Mouse (Mus musculus): ENCODE results near the gene Itpk1.
"Not testable (repeated sequence)": the region's sequence is repeated elsewhere in the genome, so short reads cannot be mapped to it uniquely, and the experiment has no call there.

The Itpk1 gene

GRCm38 (mm10) chr12:102663349-102664051 is 41.2 kb downstream of the Itpk1 start:
- no peak for DNase-seq (ENCODE audit: low read depth, low spot score)

GRCm38 (mm10) chr12:102661772-102662171 is 43.0 kb downstream of the Itpk1 start:
- no peak for DNase-seq (ENCODE audit: low read depth, low spot score)

GRCm38 (mm10) chr12:102660906-102661651 is 43.7 kb downstream of the Itpk1 start:
- DNase-seq (ENCODE audit: low read depth, low spot score): no peak

- no peak for DNase-seq (ENCODE audit: low read depth, low spot score)
These were observed 51.7 kb downstream of the Itpk1 start for GRCm38 (mm10) chr12:102653003-102653402.

GRCm38 (mm10) chr12:102652420-102652819 is 52.3 kb downstream of the Itpk1 start:
- DNase-seq (ENCODE audit: low read depth, low spot score): no peak

GRCm38 (mm10) chr12:102651871-102652270 is 52.9 kb downstream of the Itpk1 start:
- no peak for DNase-seq (ENCODE audit: low read depth, low spot score)

- no peak for DNase-seq (ENCODE audit: low read depth, low spot score)
These were observed 53.3 kb downstream of the Itpk1 start for GRCm38 (mm10) chr12:102651401-102651800.

- no peak for DNase-seq (ENCODE audit: low read depth, low spot score)
These were observed 54.1 kb downstream of the Itpk1 start for GRCm38 (mm10) chr12:102650649-102651048.

GRCm38 (mm10) chr12:102647839-102648564 is 56.7 kb downstream of the Itpk1 start:
- DNase-seq (ENCODE audit: low read depth, low spot score): no peak

GRCm38 (mm10) chr12:102646586-102647260 is 58.0 kb downstream of the Itpk1 start:
- no peak for DNase-seq (ENCODE audit: low read depth, low spot score)

GRCm38 (mm10) chr12:102645911-102646585 is 58.7 kb downstream of the Itpk1 start:
- DNase-seq (ENCODE audit: low read depth, low spot score): no peak

GRCm38 (mm10) chr12:102643316-102643715 is 61.4 kb downstream of the Itpk1 start:
- no peak for DNase-seq (ENCODE audit: low read depth, low spot score)

GRCm38 (mm10) chr12:102640436-102641163 is 64.1 kb downstream of the Itpk1 start:
- peak; percentile 66 for DNase-seq (ENCODE audit: low read depth, low spot score)

- no peak for DNase-seq (ENCODE audit: low read depth, low spot score)
These were observed 65.9 kb downstream of the Itpk1 start for GRCm38 (mm10) chr12:102638878-102639277.

- no peak for DNase-seq (ENCODE audit: low read depth, low spot score)
These were observed 67.5 kb downstream of the Itpk1 start for GRCm38 (mm10) chr12:102637235-102637634.

GRCm38 (mm10) chr12:102634436-102635050 is 70.2 kb downstream of the Itpk1 start:
- DNase-seq (ENCODE audit: low read depth, low spot score): no peak

GRCm38 (mm10) chr12:102633083-102633501 is 71.6 kb downstream of the Itpk1 start:
- DNase-seq (ENCODE audit: low read depth, low spot score): no peak

- no peak for DNase-seq (ENCODE audit: low read depth, low spot score)
These were observed 73.0 kb downstream of the Itpk1 start for GRCm38 (mm10) chr12:102631690-102632089.

- not testable (repeated sequence) for DNase-seq (ENCODE audit: low read depth, low spot score)
These were observed 74.3 kb downstream of the Itpk1 start for GRCm38 (mm10) chr12:102630471-102630870.

GRCm38 (mm10) chr12:102628221-102628620 is 76.5 kb downstream of the Itpk1 start:
- DNase-seq (ENCODE audit: low read depth, low spot score): no peak
